Mouse (Mus musculus) heart, postnatal 0 days (tissue): ENCODE results near the gene Ttpal.

ENCODE experiments used
- CTCF ChIP-seq: IDR thresholded peaks from 2 replicates; pipeline ENCODE4 v1.5.1; 2016; ENCODE audit warnings: antibody characterized with exemption, control low read depth, low read depth
- EP300 ChIP-seq: IDR thresholded peaks from 2 replicates; pipeline ENCODE4 v1.6.1; 2016; ENCODE audit warnings: antibody characterized with exemption, low read depth

DNA sequence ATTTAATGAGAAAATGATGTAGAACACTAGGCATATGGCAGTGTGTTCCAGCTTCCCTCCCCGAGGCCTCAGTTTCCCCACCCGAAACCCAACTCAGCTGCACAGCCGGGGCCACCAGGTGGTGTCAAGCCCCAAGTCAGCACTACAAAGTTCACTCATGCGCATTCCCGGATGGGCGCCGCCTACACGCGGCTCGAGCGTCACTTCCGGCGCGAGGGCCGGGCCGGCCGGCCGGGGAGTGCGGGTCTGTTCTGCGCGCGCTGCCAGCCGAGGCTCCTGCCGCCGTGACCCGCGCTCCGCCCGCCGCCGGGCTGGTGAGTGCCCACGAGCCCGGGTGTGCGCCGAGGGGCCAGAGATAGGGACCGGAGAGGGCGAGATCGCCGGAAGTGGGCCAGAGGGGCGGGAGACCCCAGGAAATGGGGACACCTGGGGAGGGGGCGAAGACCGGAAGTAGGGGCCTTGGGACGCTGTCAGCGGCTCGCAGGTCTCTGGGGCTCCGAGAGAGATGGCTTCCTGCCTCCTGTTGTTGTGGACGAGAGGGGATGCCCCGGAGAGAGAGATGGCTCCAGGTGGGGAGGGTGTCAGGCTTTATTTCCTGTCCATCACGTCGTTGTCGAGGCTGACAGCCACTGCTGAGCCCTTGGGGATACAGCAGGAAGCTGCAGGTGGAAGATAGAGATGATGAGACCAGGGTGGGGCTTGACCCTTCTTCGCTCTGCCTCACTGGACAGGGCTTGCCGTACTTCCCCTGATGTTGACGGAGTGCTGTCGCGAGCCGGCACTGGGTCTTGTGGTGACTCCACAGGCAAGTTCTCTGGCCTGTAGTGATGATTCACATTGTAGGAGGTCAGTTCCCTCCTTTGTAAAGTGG is at the start of gene Ttpal:
- TF ChIP-seq CTCF (peak; percentile 62), EP300 (no peak)
